Mouse (Mus musculus) cortical plate, adult 2 months (tissue): ENCODE results near the gene Pitpnm1. TPM values are rescaled to one million over a fixed set of nuclear protein-coding genes. Genes with fewer than 3 reads are reported as not detected.
A peak's percentile ranks its signal among the peaks of the same experiment; 100 is the strongest.

Source experiments
- H3K27ac ChIP-seq: fragments of 200-500 bp; 2 replicates; pipeline ENCODE4 v1.5.1; 2012; ENCODE audit warnings: low read length, control low read depth, inconsistent platforms; ENCODE audit not compliant: insufficient read depth
- H3K4me1 ChIP-seq: fragments of 200-500 bp; 2 replicates; pipeline ENCODE4 v1.6.1; 2011; ENCODE audit warnings: low read length; ENCODE audit not compliant: control insufficient read depth, insufficient read depth
- H3K4me3 ChIP-seq: fragments of 200-500 bp; 2 replicates; pipeline ENCODE4 v1.5.1; 2011; ENCODE audit warnings: mild to moderate bottlenecking, low read length, control low read depth; ENCODE audit not compliant: insufficient read depth
- CTCF ChIP-seq: fragments of 200-500 bp; IDR thresholded peaks from 2 replicates; pipeline ENCODE4 v1.5.1; 2011; ENCODE audit warnings: mild to moderate bottlenecking, control low read depth, low read length; ENCODE audit not compliant: insufficient read depth; ENCODE audit errors: extremely low read depth
- POLR2A ChIP-seq: fragments of 200-500 bp; IDR thresholded peaks from 2 replicates; pipeline ENCODE4 v1.6.1; 2011; ENCODE audit warnings: mild to moderate bottlenecking, low read length, control low read depth; ENCODE audit not compliant: insufficient read depth; ENCODE audit errors: extremely low read depth
- polyA plus RNA-seq: library from polyadenylated mRNA; depleted of rRNA; stranded (reverse); fragments of >200 nt; gene quantifications from 2 replicates; pipeline ENCODE4 v1.2.3, GENCODE M21; 2012

The Pitpnm1 gene
- polyA plus RNA-seq, 1 experiment = 293 TPM

- TF ChIP-seq CTCF = no peak
- Histone ChIP-seq H3K27ac (no peak overlapping the region), H3K4me3 (no peak overlapping the region), H3K4me1 (no peaks in the 10 kb centered on the region)
These were observed 17.4 kb upstream of the Pitpnm1 start for GRCm38 (mm10) chr19:4082219-4082965.

DNA sequence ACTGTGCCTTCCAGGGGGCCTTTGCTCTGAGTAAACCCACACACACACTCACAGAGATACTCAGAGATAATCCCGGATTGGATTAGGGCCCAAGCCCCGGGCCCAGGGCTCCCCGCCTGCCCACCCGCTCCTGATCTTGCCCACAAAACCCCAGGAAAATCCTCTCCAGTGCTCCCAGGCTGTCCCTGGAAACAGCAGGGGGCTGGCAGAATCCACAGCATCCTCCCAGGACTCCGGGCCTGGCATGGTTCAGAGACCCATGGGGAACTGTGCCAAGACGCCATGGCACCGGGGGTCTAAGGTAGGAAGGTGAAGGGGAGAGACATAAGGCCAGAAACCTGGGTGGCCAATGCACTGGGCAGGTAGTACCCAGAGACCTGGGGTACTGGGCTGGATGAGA, 16.5 kb upstream of the Pitpnm1 start:
- H3K27ac ChIP-seq = no peak overlapping the region
- no peaks in the 10 kb centered on the region for H3K4me1 ChIP-seq
- H3K4me3 ChIP-seq = no peak overlapping the region
- TF ChIP-seq CTCF (no peak), POLR2A (no peak)

GRCm38 (mm10) chr19:4083826-4084225, 16.0 kb upstream of the Pitpnm1 start:
- H3K4me1 ChIP-seq = no peaks in the 10 kb centered on the region
- no peak overlapping the region for H3K4me3 ChIP-seq
- TF ChIP-seq POLR2A = no peak
- no peak for TF ChIP-seq CTCF
- no peak overlapping the region for H3K27ac ChIP-seq

DNA sequence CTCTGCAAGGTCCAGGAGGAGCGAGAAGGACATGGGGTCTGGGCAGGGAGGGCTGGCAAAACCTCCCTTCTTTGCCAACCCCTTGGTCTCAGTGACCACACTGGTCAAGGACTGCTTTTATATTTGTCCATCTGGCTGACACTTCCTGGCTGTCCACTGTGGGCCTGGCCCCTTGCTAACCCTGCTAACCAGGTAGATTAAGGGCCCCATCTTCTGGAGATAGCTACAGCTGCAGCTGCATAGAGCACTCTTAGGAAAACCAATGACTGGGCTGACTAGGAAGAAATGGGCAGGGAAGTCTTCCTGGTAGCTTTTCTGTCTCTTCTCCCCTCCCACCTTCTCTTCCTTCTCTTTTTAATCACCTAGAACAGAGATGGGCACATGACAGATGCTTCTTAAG, 14.8 kb upstream of the Pitpnm1 start:
- Histone ChIP-seq H3K27ac (no peak overlapping the region), H3K4me1 (no peaks in the 10 kb centered on the region), H3K4me3 (no peak overlapping the region)
- TF ChIP-seq CTCF (0 out of 2 replicates have a peak, but pooled peaks have one; percentile 4), POLR2A (no peak)

GRCm38 (mm10) chr19:4086156-4086555, 13.6 kb upstream of the Pitpnm1 start:
- no peak for TF ChIP-seq POLR2A
- no peak for TF ChIP-seq CTCF
- Histone ChIP-seq H3K27ac (no peak overlapping the region), H3K4me3 (no peak overlapping the region), H3K4me1 (no peaks in the 10 kb centered on the region)

GRCm38 (mm10) chr19:4087090-4087489, 12.7 kb upstream of the Pitpnm1 start:
- Histone ChIP-seq H3K4me3 (no peak overlapping the region), H3K4me1 (no peaks in the 10 kb centered on the region), H3K27ac (no peak overlapping the region)
- TF ChIP-seq CTCF (no peak), POLR2A (no peak)

DNA sequence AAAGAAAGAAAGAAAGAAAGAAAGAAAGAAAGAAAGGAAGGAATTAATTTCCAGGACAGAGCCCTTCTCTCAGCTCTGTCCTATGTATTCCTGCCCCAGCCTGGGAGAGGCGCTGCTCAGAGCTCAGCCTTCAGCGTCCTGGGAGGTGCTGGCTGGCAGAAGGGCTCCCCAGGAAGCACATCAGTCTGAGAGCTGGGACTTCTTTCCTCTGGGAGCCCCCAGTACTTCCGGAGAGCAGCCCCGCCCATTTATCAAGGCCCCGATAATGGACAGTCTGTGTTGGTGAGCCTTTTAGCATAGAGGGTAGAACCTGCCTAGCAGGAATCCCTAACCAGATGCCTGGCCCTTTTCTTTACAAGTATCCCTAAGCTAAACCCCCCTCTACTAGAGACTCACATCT, 11.7 kb upstream of the Pitpnm1 start:
- no peaks in the 10 kb centered on the region for H3K4me1 ChIP-seq
- no peak overlapping the region for H3K27ac ChIP-seq
- no peak for TF ChIP-seq CTCF
- TF ChIP-seq POLR2A = no peak
- H3K4me3 ChIP-seq = no peak overlapping the region

DNA sequence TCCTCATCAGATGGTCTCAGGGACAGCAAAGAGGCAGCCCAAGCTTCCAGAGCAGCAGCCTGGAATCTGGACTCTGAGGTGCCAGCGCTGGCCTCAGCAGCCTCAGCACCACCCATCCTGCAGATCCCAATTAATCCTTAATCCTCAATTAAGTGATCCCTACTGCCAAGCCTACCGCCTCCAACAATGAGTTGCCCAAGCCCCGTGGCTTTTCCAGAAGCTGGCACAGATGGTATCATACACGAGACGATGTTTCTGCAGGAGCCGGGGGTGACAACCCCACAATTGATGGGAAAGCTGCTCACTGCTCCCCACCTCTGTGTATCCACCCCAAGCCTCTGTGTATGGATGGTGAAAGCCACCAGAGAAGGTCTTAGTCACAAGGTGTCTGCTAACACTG, 10.7 kb upstream of the Pitpnm1 start:
- no peak overlapping the region for H3K27ac ChIP-seq
- H3K4me3 ChIP-seq = no peak overlapping the region
- no peak for TF ChIP-seq POLR2A
- TF ChIP-seq CTCF = no peak
- H3K4me1 ChIP-seq = no peaks in the 10 kb centered on the region

DNA sequence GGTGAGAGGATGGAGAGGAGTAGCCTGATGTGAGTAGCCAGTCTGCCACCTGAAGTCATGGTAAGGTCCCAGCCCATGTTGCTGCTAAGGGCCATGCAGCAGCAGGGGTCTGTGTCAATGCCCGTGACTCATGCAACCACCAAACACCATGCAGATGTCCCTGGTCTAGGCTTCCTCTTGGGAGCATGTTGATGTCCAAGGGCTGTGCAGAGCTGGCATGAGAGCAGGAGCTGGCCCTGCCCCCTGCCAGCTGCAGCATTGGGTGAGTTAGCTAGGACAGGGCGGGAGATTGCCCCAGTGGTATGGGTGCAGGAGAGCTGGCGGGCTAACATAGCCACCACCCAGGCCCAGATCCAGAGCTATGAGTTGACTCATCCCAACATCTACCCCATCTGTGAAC, 9.4 kb upstream of the Pitpnm1 start:
- Histone ChIP-seq H3K4me1 (no peaks in the 10 kb centered on the region), H3K27ac (no peak overlapping the region), H3K4me3 (no peak overlapping the region)
- TF ChIP-seq CTCF (no peak), POLR2A (no peak)

DNA sequence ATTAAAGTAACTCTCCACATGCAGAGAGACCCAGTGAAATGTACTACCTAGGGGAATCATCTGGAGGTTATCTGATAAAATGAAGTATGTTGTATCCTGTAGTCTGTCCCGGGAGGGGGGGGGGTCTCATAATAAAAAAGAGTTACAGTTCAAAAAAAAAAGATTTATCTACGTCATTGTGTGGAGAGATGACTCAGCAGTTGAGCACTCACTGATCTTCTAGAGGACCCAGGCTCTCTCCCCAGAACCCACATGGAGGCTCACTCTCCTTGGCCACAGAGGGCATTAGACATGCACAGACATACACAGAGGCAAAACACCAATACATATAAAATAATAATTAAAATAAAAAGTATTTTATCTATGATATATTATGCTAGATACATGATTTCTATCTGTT, 8.4 kb upstream of the Pitpnm1 start:
- no peaks in the 10 kb centered on the region for H3K4me1 ChIP-seq
- no peak for TF ChIP-seq CTCF
- no peak for TF ChIP-seq POLR2A
- no peak overlapping the region for H3K4me3 ChIP-seq
- H3K27ac ChIP-seq = no peak overlapping the region
